Mouse (Mus musculus) gastrocnemius, adult 18-20 months (tissue): ENCODE measurements around the gene Olfr20. TPM values are rescaled to one million over a fixed set of nuclear protein-coding genes. Genes with fewer than 3 reads are reported as not detected.
"Not testable (repeated sequence)": the region's sequence is repeated elsewhere in the genome, so short reads cannot be mapped to it uniquely, and the experiment has no call there.

ENCODE experiments used
- DNase-seq: peaks from one replicate; pipeline ENCODE4 v3.0.0; 2021; ENCODE audit warnings: low spot score
- long read RNA-seq, 2 experiments: library from polyadenylated mRNA; stranded (forward); transcript quantifications; one replicate each; pipeline ENCODE4 v2.0.0; 2021
- total RNA-seq, 2 experiments: library from RNA; stranded (reverse); gene quantifications; 2 replicates each; pipeline ENCODE4 v1.2.3; 2021

Olfr20 gene
- not detected for total RNA-seq
- long read RNA-seq, experiment 1: 0 reads
- long read RNA-seq, experiment 2: 0 reads

DNA sequence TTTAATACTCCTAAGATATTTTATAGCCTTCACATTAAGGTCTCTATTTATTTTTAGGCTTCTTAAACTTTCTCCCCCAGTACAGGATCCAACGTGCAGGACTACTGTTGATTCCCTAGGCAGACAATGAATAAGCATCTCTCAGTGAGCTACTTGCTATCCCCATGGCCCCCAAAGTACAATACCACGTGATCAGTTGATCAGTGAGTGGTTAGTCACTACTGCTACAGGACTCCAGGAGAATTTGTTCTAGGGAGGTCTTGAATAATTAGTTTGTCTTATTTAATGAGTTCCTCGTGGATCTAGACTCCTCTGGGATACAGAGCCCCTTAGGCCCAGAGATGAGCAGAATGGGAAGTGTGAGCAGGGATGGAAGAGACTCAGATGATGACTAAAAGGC is at the start of gene Olfr20:
Gene Olfr20 (plus strand): TSS at position 301 of the 400 bp plus-strand sequence.
- DNase-seq: no peak

DNA sequence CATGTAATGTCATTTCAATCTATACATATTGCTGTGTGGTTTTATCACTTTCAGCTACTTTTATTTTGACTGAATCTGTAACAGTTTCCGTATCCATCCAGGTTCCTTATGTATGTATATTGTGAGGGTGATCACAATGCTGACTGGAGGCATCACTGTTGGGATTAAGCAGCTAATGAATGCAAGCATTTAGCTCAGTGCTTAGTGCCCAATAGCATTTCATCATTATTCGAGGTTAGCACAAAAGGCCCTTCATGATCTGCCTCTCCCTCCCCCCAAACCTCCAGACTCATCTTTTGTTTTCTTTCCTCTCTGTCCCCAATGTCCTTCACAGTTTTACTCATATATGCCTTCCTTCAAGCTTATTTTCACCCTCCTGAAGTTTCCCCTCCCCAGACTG is 47.5 kb upstream of the Olfr20 start:
- no peak for DNase-seq

DNA sequence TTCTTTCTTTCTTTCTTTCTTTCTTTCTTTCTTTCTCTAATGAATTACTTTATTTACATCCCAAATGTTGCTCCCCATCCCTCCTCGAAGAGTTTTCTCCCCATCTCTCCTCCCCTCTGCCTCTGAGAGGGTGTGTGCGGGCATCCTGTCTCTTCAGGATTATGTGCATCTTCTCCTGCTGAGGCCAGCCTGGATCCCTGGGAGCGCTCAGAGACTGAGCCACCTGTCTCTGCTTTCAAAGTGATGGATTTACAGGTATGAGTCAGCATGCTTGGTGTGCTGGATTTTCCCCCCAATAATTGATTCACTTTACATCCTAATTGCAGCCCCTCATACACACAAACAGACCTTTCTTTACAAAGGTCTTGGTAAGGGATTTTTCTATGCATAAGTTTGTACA is 34.6 kb upstream of the Olfr20 start:
- DNase-seq: no peak

DNA sequence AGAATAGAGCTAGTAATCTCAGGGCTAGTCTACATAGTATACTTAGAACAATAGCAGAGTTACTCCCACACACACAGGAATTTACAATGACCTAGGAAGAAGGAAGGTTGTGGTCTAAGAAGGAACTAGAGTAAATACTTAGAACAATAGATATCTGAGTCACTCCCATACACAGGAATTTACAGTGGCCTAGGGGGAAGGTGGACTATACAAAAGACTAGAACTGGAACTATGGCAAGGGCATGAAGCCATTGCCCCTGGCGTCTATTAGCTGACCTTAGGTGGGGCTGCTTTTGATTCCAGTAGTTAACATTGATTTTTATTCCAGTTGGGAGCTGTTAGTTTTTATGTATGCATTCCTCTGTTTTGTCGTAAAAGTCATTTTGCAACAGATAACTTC is 32.0 kb upstream of the Olfr20 start:
- not testable (repeated sequence) for DNase-seq

DNA sequence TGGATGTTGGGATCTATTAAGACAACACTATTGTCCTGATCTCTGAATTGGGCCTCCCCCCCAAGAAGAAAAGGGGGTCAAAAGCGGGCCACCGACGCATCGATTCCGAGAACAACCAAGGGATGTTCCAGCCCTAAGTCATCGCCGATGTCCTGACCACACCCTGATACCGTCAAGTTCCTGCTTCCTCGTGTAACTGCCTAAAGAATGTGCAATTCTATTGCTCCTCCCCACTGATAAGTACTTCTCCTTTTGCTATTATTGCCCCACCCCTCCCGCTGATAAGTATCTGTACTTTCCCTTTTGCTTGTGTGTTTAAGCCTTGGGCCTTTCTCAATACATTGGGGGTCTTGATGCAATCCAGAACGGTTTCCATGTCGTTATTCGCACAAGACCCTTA is 29.5 kb upstream of the Olfr20 start:
- DNase-seq: not testable (repeated sequence)

DNA sequence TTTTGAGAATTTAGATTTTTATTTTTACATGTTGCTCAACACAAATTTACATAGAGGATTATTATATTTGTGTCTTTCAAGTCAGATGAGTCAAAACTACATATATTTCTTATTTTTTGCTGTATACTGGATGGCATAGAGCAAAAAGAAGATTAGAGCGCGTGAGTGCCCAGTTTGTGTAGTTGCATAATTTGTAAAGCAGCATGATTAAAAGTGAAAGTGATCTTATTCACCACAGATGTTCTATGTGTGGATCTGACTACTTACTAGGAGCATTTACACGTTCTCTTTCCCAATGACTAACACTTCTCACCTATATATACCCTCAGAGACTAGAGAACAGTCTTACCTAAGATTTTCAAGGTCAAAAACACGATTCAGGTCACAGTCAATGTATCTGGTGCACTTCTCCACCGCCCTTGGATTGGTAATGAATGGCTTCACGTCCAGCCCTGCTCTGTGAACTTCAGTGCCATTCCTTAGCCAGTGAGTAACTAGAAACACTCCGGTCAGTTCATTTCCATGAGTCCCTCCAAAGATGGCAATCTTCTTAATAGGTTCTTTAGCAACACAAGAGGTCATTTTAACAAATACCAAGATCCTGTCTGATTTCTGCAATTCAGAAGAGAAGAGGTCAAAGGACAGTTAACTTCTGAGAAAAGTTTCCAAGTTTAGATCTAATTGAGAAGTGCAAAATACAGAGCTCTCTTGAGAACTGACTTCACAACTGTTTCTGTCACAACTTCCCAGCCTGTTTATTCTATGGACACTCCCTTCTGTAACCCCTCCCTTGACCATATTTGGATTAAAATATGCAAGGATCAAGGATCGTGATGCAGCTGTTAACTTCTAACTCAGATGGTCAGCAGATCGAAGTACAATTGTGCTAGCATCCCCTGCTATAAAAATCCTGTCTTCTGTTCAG is 26.4 kb upstream of the Olfr20 start:
- no peak for DNase-seq

DNA sequence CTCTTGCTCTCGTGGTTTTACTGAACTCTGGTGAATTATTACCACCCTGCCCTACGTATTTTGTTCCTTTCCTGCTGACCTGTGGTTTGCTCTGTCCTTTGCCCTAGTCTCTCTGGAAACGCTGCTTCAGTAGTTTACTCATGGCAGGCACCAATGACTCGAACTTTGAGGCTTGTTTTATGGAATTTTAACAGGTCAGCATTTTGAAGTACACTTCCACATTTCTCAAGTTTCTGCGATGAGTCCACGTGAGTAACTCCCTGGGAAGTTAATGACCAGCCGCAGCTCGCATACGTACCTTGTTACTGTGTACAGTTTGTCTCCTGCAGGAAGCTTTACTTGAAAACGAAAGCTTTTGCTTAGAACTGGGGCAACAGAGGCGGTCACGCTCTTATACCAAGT is 24.1 kb upstream of the Olfr20 start:
- DNase-seq: peak; percentile 4

DNA sequence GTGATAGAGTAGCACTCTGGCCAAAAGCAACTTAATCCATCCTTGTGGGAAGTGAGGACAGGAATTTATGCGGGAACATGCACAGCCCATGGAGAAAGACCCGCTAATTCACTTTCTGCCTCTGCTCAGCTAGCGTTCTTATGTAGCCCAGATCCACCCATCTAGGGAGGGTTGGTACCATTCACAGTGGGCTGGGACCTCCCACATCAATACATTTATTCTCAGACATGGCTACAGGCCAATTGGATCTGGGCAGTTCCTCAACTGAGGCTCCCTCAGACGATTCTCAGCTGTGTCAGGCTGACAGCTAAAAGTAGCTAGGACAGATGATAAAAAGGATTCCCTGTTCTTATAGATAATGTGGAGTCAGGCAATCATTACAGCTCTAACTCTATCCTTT is 23.2 kb upstream of the Olfr20 start:
- DNase-seq: no peak

DNA sequence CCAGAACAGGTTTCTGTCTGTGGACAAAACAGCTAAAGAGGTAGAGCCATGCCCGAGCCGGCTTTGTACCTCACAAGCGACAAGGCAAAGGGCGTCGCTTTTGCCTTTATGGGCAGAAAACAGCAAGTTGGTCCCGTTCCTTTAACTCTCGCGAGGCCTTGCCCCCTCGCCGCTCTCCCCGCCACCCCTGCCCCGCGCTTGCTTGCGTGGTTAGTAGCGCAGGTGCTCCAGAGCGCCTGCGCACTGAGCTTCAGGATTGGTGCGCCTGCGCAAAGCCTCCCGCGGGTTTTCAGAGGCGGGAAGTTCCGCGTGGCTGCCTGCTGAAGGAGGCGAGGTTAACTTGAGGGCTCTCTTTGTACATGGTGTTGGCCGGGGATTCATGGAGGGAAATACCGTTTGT is 21.1 kb upstream of the Olfr20 start, which contains the start of the genes Aspa, Gm49340 and Spata22:
Gene Aspa (minus strand): TSS at position 155 of the 400 bp plus-strand sequence.
Gene Gm49340 (plus strand): TSS at position 300 of the 400 bp plus-strand sequence.
Gene Spata22 (plus strand): TSS at position 300 of the 400 bp plus-strand sequence.
- no peak for DNase-seq

DNA sequence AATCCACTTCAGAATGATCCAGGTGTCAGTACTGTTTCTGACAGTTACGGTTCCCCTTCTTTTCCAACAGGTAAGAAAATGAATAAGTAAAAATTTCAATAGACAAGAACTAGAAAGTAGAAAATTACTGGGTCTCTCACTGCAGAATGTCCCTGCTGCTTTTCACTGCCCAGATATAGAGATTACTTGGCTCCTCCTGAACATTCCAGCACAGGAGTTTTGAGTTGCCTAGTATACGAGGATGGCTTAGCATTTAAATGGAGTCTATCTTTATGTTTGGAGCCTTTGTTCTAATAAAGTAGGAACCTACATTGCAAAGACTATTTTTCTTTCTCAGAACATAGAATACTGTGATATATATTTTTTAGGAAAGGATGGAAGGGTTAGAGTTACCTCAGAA is 17.2 kb upstream of the Olfr20 start:
- no peak for DNase-seq

DNA sequence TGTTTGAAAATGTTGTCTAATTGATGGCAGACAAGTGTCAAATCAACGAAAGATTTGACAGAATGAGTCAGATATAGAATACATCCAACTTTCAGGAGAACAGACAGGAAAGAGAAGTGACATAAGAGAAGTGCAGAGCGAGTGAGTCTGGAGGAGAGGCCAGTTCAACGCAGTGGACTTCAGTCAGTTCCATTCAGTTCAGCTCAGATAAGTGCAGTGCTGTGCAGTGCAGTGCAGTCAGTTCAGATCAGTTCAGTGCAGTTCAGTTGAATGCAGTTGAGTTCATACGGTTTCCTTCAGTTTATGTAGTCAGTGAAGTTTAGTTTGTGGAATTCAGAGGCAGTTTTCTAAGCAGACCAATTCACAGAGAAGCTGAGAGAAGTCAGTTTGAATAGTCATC is 13.7 kb upstream of the Olfr20 start:
- no peak for DNase-seq

DNA sequence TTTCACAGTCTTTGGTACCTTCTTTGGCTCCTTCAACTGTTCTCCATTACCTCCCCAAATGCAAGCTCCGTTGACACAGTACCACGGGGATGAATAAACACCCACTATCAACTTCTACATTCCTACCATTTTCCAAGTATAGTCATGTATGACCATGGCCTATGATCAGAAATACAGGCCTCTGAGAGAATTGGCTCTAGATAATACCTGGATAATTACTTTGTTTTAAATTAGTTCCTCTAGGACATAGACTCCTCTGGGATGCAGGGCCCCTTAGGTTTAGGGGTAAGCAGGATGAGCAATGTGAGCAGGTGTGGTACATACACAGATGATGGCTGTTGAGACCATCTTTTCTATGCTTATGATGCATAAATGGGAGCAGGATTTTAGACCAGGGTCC is 20.4 kb downstream of the Olfr20 start, which contains the start of gene Olfr376:
Gene Olfr376 (plus strand): TSS at position 301 of the 400 bp plus-strand sequence.
- DNase-seq: no peak

DNA sequence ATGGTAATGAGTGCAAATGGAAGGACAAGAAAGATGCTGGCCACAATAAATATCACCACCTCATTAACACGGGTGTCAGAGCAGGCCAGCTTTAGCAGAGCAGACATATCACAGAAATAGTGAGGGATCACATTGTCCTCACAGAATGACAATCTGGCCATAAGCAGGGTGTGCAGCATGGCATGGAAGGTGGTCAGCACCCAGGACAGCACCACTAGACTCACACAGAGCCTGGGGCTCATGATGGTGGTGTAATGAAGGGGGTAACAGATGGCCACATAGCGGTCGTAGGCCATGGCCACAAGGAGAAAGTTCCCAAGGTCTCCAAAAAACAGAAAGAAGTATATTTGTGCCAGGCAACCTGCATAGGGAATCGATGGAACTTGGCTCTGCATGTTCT is 44.8 kb downstream of the Olfr20 start:
- no peak for DNase-seq

DNA sequence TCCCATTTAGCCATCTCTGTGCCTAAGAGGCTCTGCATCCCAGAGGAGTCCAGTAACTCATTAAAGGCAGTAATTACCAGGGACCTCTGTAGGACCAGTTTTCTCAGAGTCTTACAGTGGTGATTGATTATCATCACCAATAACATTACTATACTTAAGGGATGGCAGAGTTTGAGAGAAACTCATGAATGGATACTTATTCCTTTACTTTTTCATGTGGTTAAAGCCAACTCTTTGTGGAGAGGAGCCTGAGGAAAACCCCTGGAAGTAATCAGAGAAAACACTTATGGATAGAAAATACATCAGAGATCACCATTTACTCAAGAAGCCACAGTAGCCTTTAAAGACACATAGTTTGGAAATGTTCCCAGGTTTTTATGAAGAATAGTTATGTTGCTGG is 48.9 kb downstream of the Olfr20 start, which contains the start of gene Olfr1:
Gene Olfr1 (minus strand): TSS at position 101 of the 400 bp plus-strand sequence.
- DNase-seq: no peak

Other genes with a start within 250 kb of the Olfr20 start
- gene Haspin, start 212.5 kb upstream of the Olfr20 start, total RNA-seq: under 1 TPM in 1 of 2 experiments, not detected in 1; 0.12 TPM
- gene P2rx5, start 190.4 kb upstream of the Olfr20 start, total RNA-seq: 1 to 10 TPM; 8.1 to 8.4 TPM
- 10 to 100 TPM; 84.7 to 88.1 TPM for gene Emc6, start 173.7 kb upstream of the Olfr20 start, total RNA-seq
- gene Tax1bp3, start 173.7 kb upstream of the Olfr20 start, total RNA-seq: 10 to 100 TPM in 1 of 2 experiments, 1 to 10 TPM in 1; 7.8 to 12.0 TPM
- gene Ctns, start 151.7 kb upstream of the Olfr20 start, total RNA-seq: 1 to 10 TPM; 4.4 to 5.7 TPM
- gene Shpk, start 151.3 kb upstream of the Olfr20 start, total RNA-seq: under 1 TPM; 0.39 to 0.40 TPM
- gene Trpv1, start 116.5 kb upstream of the Olfr20 start, total RNA-seq: under 1 TPM; 0.09 to 0.24 TPM
- not detected for gene Trpv3, start 83.4 kb upstream of the Olfr20 start, total RNA-seq
- 1 to 10 TPM; 3.9 to 5.4 TPM for gene Aspa, start 21.2 kb upstream of the Olfr20 start, total RNA-seq
- not detected for gene Gm49340, start 21.0 kb upstream of the Olfr20 start, total RNA-seq
- gene Spata22, start 21.0 kb upstream of the Olfr20 start, total RNA-seq: not detected
- not detected for gene Olfr376, start 20.5 kb downstream of the Olfr20 start, total RNA-seq
- gene Olfr1, start 48.8 kb downstream of the Olfr20 start, total RNA-seq: not detected
- gene Olfr378, start 77.7 kb downstream of the Olfr20 start, total RNA-seq: not detected
- not detected for gene Olfr380, start 106.7 kb downstream of the Olfr20 start, total RNA-seq
- gene Olfr381, start 140.8 kb downstream of the Olfr20 start, total RNA-seq: not detected
- not detected for gene Olfr382, start 166.4 kb downstream of the Olfr20 start, total RNA-seq
- not detected for gene Olfr385, start 242.2 kb downstream of the Olfr20 start, total RNA-seq
- not detected for gene Olfr384, start 247.8 kb downstream of the Olfr20 start, total RNA-seq